Mouse (Mus musculus) T-cell, adult 2 months (primary cell): Measurements from ENCODE around the gene Ube2r2.

Experiments used
- DNase-seq: peaks from one replicate; pipeline ENCODE4 v3.0.0; 2022; ENCODE audit warnings: low spot score

Ube2r2 gene

GRCm38 (mm10) chr4:41179825-41180725 lies 44.5 kb downstream of the Ube2r2 start:
- no peak for DNase-seq

GRCm38 (mm10) chr4:41189809-41190208 lies 54.3 kb downstream of the Ube2r2 start:
- no peak for DNase-seq

GRCm38 (mm10) chr4:41192544-41193512 lies 57.3 kb downstream of the Ube2r2 start:
- DNase-seq: no peak

GRCm38 (mm10) chr4:41195328-41195727 lies 59.8 kb downstream of the Ube2r2 start:
- DNase-seq: no peak

- DNase-seq: no peak
These were observed 61.5 kb downstream of the Ube2r2 start for GRCm38 (mm10) chr4:41196861-41197610.

GRCm38 (mm10) chr4:41202135-41202534 lies 66.6 kb downstream of the Ube2r2 start:
- DNase-seq: no peak

- no peak for DNase-seq
These were observed 70.2 kb downstream of the Ube2r2 start for GRCm38 (mm10) chr4:41205751-41206150.

GRCm38 (mm10) chr4:41208050-41208449 lies 72.5 kb downstream of the Ube2r2 start:
- no peak for DNase-seq

- no peak for DNase-seq
These were observed 89.9 kb downstream of the Ube2r2 start for GRCm38 (mm10) chr4:41225412-41225811.

GRCm38 (mm10) chr4:41226351-41226750 lies 90.8 kb downstream of the Ube2r2 start:
- peak; percentile 41 for DNase-seq

- DNase-seq: no peak
These were observed 100.1 kb downstream of the Ube2r2 start for GRCm38 (mm10) chr4:41235621-41236020.

- DNase-seq: no peak
These were observed 105.4 kb downstream of the Ube2r2 start for GRCm38 (mm10) chr4:41240916-41241315.
